Mouse (Mus musculus) megakaryocyte, embryonic 14.5 days (primary cell): Measurements from ENCODE around the gene Pcgf6.

Source experiments
- FLI1 ChIP-seq: IDR thresholded peaks from 2 replicates; pipeline ENCODE4 v1.6.1; 2012; ENCODE audit warnings: low read length, inconsistent platforms, mixed read lengths
- GATA1 ChIP-seq: IDR thresholded peaks from 3 replicates; pipeline ENCODE4 v1.6.1; 2012; ENCODE audit warnings: mixed read lengths, low read length, inconsistent platforms, borderline replicate concordance

DNA sequence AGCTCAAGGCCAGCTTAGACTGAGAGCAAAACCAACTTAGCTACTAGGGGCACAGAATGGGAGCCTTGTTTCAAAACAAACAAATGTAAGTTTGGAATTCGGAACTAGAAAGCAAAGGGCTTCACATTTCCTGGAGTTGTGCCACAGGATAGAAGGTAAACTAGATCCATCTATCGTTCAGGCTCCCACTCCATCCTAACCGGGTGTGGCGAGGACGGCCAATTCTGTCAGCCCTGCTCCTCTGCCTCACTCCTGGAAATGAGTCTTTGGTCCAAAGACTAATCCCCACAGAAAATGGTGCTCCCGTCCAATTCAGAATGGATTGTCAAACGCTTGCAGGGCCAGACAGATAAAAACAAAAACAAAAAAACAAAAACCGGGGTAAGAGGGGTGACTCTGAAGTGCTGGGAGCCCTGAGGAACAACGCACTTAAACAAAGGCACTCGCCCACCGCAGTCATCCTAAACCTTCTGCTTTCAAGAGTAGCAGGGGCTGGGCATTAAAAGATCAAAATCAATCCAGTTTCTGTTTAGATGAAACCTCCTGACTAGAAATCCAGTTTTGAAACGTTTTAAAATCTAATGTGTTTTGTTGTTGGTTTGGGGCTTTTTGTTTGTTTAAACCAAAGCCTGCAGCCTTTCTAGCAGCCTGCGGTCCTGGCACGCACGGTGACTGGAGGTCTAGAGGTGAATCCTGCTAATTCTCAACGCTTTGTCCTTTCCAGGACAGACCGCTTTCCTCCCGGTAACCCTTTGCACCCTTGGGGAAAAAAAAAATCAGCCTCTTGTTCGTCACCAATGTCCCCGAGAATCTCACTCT is 37.2 kb downstream of the Pcgf6 start:
- TF ChIP-seq GATA1 (no peak), FLI1 (no peak)
